Mouse (Mus musculus) spleen, postnatal 14 days (tissue): Measurements from ENCODE around the gene Cnpy3.
A peak's percentile ranks its signal among the peaks of the same experiment; 100 is the strongest.
"Not testable (repeated sequence)": the region's sequence is repeated elsewhere in the genome, so short reads cannot be mapped to it uniquely, and the experiment has no call there.

Source experiments
- DNase-seq, 2 experiments: peaks; one replicate each; pipeline ENCODE4 v3.0.0; 2021 to 2022; ENCODE audit warnings: low spot score in 2 of 2

Gene Cnpy3

DNA sequence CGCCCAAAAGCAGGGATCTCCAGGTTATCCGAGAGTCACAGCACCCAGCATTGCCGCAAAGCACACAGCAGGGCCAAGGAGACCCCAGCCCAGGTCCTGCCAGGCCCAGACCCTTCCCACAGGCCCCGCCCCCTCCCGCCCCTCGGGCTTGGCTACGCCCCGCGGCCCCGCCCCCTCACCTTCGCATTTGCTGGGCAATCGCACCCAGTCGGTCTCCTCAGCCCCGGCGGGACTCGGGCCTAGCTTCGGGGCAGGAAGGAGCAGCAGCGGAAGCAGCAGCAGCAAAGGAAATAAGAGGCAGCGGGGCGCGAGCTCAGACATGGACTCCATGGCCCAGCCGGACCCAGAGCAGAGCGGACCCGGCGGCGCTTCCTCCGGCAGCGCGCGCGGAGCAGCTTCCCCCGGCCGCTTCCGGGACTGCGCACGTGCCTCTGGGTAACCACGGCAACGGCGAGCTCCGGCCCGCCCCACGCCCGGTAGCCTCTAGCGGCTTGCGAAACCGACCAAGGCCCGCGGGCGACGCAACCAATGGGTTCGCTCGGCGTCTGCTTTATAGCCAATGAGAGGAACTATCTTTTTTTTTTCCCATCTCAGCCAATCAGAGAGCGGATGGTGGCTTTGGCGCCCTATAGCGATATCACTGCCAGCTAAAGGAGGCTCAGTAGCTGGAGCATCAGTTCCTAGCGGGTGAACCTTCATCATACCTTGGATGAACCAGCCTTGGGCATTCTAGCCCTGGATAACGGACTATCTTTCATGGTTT is at the start of gene Cnpy3:
Cnpy3 (minus strand) TSS at position 421 of the 763 bp plus-strand sequence.
- DNase-seq, result peak; percentile 92 to 95

DNA sequence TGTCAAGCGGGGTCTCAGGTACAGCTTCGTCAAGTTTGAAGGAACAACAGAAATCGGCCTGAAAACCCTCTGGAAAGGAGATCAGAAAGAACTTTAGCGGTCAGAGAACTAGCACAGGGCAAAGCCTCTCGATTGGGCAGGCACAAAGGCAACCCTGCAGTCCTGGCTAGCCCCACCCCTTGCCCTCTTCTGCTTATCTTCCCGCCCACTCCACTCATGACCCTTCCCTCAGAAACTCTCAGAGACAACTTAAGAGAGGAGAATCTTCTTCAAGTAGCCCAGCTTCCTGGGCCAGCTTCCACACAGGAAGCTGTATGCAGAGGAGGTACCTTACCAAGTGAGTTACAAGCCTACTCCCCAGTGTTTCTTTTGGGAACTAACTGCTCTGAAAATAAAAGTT is 49.7 kb upstream of the Cnpy3 start:
- DNase-seq, result no peak

DNA sequence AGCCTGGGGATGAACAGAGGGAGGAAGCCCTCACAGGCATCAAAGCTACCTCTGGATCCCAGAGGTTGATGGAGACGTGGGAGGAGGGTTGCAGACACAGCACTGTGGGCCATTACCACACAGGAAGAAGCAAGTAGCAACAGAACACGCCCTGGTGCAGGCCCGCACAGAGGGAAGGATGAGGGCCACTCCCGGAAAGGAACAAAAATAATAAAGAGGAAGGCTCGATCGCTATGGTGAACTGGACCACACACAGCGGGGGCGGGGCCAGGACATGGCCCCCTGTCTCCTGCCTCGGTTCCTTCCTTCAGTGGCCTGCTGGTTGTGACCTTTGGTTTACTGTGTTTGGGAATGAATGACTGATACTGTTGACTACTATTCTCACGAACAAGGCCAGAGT is 47.7 kb upstream of the Cnpy3 start:
- no peak for DNase-seq

DNA sequence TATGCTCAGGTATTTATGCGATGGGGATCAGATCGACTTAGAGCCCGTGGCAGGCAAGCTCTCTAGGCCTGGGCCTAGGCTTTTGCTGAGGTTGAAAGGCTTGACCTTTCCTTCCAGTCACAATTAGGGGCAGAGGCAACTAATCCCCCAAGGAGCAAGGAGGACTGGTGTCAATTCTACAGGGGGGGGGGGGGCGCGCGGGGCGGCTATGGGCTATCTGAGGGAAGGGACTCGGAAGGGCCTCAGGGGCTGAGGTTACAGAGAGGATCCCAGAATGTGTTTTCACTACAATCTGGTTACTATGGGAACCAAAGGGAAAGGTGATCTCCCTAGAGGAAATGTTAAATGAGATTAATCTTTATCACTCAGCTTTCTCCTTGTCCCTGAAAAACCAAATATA is 45.4 kb upstream of the Cnpy3 start:
- DNase-seq, result no peak

DNA sequence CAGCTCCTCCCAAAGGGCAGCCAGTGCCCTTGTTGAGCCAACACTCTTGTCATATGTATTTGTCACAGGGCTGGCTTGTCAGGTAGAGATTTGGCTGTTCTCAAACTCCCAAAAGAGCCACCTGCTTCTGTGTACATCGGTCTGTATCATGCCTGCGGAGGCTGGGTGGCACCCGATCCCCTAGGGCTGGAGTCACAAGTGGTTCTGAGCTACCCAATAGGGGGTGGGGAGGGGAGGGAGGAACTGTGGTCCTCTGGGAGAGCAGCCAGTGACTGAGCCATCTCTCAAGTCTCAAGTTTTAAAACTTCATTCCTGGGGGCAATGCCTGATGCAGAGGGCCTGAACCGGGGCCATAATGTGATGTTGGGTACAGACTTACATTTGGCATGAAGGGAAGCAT is 44.7 kb upstream of the Cnpy3 start:
- no peak for DNase-seq

DNA sequence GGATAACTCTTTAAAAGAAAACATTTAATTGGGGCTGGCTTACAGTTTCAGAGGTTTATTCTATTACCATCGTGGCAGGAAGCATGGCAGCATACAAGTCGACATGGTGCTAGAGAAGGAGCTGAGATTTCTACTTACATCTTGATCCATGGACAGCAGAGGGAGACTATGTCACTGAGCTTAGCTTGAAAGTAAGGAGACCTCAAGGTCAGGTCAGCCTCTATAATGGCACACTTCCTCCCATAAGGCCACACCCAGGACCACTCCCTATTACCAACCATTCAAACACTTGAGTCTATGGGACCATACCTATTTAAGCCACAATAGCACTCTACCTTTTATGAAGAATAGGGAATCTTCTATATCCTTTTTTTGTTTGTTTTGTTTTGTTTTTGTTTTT is 40.9 kb upstream of the Cnpy3 start:
- DNase-seq, result no peak

DNA sequence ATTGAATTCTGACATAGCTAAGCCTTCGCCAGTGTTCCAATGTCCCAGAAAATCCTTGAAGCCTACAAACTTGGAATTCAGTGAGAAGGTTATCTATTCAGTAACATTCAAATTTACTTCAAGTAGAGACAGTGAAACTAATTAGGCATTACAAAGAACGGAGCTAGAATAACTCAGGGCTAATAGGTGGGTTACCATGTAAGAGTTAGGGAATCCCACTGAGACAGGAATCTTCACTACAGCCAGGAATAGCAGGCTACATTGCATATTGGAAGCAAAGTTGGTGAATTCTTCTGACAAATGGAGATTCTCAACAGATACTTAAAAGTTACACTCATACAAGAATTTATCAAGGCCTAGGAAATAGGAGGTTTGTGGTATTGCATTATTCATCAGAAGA is 36.0 kb upstream of the Cnpy3 start:
- DNase-seq, result not testable (repeated sequence)

DNA sequence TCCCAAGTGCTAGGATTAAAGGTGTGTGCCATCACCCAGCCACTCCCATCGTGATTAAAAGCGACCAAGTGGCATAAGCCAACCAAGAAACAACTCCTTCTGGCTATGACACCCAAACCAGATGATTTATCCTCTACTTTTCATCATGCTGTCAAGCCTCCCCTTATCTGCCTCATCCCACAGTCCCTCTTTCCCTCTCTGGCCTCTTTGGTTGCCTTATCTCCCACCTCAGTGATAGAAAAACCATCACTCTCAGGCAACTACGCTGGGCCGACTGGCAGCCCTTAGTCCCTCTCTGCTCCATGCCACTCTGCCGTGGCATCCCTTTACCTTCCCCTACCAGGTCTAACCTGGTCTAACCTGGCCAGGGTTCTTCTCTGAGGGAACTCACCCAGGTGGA is 34.9 kb upstream of the Cnpy3 start:
- no peak for DNase-seq

DNA sequence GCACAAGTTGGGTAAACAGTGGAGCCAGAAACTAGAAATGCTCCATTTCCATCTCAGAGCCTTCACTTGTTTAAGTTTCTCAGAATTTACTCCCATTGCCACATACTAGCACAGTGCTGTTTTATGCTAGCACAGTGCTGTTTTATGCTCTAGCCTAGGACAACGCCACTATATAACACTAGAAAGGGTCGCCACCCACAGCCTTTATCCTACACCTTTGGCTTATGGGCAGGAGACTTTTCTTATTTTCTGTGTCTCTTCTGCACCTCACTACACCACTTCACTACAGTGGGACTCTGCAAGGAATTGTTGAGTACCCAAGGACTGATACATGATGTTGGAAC is 31.2 kb upstream of the Cnpy3 start:
- no peak for DNase-seq

DNA sequence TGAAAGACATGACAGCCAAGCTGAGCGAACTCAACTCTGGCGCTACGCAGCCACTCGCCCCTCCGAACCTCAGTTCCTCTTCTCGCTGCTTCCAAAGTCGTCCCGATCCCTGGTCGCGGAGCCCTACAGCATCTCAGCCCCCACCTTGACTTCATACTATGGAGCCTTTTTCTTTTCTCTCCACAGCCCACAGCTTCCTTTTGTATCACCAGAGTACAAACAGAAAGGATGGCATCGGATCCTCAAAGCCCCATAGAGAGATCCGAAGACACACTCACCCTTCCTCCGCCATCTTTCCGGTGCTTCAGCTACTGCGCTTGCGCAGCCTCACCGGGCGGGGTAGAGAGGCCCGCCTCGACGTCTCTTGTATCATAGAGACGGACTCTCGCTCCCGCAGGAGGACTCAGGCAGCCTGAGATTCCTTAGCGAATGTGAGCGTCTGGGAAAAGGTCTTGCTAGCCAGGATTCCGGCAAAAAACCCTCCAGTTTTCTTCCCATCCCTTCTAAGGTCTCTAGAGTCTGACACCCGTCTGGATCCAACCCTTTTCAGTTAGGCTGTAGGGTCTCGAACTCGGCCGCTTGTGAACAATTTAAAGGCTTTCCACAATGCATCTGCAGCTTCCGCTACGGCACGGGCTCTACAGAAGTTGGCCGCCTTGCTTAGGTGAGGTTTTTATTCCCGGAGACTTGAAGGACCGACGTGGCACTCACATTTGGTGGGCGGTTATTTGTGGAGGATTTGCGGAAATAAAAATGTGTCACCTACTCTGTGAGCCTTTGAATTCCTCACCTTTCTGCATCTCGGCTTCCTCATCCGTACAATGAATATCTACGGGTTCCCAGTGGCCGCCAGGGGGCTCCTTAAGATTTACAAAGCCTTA is 30.6 kb upstream of the Cnpy3 start, which contains the start of gene Rpl7l1:
Rpl7l1 (minus strand) TSS at position 332 of the 881 bp plus-strand sequence.
- peak; percentile 87 to 90 for DNase-seq

DNA sequence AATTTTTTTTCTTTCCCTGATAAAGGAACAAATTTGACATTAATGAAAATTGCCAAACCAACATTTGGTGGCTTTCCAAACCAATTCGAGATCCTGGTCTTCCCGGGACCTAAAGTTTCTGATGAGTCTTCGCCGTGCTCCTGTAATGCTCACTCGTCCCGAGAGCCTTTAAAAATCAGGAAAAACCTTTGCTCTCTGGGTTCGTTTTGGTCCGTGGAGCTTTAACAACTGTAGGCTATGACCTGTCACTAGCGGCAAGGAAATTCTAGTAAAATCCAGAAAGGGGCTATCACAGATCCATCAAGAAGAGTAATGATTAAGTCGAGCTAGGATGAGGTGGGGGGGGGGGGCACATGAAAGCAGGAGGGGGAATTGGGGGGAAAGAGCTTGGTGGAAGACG is 29.9 kb upstream of the Cnpy3 start:
- DNase-seq, result no peak

DNA sequence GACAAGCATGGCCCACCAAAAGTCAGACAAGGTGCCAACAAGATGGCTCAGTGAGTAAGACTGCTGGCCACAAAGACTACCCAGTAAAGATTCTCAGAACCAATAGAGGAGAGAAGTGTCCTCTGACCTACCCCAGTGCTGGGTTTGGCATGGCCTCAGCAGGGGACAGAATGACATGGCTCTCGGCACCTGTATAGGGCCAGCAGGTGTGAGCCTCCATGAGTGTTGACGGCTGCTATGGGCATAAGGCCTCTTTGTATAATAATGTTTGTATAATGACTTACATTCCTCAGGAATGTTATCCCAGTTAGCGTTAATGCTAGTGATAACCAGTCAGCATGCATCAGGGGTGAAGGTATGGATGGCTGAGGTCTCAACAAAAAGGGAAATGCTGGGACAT is 24.1 kb upstream of the Cnpy3 start:
- no peak for DNase-seq

DNA sequence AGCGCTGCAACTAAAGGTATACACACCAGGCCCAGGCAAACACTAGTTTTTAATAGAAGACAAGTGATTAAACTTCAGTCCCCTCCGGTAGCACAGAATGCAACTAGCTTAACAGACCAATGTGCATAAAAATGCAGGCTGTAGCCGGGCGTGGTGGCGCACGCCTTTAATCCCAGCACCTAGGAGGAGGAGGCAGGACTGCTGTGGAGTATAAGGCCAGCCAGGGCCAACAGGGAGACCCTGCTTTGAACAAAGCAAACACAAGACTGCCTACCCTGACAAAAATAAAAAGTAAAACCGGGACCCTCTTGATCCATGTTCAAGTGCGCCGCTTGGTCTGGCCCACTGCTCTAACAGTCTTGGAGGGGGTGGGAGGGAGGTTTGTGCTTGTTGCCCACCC is 23.1 kb upstream of the Cnpy3 start:
- no peak for DNase-seq

DNA sequence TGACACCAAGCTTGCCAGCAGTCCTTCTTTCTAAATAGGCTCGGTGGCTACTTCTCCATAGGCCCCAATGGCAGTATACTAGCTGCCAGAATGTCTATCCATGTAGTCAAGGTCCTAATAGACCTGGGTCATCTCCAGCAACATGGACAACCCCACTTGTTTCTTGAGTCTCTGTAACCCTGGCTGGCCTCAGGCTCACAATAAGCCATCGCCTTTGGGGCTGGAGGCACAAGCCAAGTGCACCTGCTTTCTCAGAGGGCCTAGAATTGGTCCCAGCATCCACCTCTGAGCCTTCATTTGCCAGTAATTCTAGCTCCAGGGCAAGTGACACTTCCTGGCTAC is 22.1 kb upstream of the Cnpy3 start:
- DNase-seq, result no peak

DNA sequence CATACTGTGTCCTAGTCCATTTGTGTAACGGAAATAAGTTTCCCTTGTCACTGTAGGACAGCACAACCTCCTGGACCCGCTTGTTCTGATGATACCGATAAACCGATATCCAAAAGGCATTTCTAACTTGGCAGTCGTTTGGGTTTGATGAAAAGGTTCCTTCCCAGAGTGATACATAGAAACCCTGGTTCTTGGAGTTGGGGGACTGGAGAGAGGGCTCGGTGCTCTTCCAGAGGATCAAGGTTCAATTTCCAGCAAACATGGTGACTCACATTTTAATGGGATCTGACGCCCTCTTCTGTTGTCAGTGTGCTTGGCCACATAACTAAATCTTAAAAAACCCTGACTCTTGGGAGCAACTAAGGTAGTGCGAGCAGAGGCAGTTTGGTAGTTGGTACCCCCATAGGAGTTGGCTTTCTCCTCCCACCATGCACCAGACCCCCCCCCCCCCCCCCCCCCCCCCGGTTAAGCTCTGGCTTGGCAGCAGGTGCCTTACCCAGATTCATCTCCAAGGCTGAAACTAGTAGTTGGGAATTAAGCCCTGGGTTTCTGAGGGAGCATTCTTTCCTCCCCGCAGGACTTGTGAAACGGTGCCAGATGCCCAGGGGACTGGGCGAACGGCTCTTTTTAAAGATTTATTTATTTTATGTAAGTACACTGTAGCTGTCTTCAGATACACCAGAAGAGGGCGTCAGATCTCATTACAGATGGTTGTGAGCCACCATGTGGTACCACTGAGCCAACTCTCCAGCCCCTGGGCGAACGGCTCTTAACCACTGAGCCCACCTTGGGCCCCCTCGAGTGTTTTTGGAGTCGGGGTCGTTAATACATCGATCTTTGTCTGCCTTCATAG is 21.5 kb upstream of the Cnpy3 start:
- no peak for DNase-seq

DNA sequence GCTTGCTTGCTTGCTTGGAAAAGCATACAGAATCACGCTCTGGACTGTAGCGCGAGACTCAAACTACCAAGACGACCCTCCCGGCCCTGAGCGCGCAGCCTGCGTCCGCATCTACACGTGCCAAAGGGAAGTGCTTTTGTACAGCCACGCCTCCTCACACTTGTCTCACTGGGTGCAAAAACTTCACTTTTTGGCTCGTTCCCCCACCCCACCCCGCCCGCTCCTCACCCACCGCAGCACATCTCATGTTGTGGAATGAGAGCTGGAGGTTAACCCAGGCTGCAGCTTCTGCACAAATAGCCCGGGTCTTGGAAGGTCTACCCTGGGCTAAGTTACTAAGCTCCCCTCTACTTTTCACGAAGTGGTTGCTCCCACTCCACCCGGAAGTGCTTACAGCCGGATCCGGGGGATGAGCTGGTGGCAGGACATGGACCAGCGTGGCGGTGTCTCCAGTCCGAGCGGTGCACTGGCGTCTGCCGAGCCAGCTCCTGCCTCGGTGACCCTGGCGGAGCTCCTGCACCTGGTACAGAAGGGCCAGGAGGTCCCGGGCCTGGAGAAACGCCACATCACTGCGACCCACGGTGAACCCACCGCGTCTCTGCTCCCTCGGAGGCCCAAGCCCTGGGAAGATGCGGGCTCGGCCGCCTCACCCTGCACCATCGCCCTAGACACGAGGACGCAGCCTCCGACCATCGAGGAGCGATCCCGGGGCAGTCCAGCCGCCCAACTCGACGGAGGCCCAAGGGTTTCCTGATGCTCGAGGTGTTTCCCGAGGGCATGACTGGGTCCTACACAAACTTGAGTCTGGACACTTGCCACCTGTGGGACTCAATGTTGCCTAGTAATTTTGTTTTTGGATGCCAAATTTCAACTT is 20.6 kb upstream of the Cnpy3 start, which contains the start of gene 2310039H08Rik:
2310039H08Rik (plus strand) TSS at position 232 of the 874 bp plus-strand sequence.
- peak; percentile 57 to 71 for DNase-seq

DNA sequence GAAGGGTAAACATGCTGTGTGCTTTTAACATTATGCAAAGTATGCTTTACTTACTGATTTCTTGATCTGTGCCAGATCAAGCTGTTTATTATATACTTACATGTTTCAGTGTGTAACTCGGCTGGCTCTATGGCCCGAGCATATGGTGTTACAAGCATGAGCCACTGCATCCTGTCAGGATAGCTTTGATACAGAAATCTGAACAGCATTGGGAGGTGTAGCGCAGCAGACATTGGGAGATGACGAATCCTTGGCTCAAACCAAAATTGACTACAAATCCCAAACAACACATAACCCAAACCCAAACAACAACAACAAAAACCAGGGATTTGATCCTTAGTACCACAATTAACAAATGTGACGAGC is 20.0 kb upstream of the Cnpy3 start:
- DNase-seq, result no peak

DNA sequence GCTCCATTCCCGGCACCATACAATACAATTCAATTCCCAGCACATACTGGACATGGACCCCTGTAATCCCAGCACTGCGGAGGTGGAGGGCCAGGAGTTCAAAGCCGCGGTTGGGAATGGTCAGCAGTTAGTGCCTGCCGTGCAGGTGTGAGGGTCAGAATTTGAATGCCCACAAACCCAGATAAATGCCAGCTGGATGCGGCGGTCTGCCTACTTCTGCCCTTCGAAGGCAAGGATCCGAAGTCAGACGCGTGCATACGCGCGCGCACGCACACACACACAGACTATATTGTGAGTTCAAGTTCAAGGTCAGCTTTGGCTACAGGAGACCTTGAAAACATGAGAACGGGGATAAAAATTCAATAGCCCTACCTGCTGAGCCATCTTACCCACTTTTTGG is 19.6 kb upstream of the Cnpy3 start:
- no peak for DNase-seq

DNA sequence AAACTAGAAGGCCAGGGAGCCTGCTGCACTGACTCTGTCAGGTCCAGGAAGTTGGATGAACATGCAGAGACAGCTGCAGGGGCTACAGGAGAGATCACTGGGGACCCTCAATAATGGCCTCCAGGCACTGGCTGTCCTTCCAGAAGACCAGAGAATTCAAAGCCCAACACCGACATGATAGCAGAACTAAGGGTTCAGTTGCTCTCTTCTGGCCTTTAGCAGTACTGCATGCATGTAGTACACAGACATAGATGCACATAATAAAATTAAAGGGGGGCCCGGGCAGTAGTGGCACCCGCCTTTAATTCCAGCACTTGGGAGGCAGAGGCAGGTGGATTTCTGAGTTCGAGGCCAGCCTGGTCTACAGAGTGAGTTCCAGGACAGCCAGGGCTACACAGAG is 19.0 kb upstream of the Cnpy3 start:
- no peak for DNase-seq

DNA sequence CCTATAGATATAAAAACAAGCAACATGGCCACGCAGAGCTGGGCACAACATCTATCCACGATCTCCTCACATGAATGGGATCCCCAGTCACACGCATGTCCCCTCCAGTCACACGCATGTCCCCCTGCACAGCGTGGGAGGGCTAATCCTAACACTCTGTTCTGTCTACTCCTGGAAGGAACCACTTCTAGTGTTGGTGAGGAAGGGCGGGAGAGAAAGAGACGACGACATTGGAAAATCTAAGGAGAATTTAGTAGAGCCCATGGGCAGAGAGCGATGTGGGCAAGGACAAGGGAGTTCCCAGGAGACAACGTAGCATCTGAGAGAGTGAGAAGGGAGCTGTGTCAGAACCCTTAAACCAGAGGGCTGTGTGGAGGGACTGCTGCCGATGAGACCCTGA is 18.5 kb upstream of the Cnpy3 start:
- DNase-seq, result no peak

DNA sequence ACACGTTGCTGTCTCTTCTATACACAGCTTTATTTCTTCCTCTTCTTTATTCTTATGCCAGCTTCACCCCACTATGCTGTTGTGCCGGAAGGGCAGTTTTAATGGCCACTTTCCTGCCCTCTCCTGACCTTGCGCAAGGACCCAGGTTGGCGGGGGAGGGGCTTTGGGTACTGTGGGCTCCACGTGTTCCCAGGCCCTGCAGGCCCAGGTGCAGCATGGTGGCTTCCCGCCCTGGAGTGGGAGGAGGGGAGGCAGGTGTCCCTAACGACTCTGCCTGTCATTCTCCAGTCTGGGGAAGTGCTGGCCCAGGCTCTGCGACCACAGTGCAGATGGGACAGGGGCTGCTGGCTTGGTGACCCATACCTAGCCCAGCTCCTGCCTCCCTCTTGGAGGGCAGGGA is 15.9 kb upstream of the Cnpy3 start:
- no peak for DNase-seq
